Mouse (Mus musculus) layer of hippocampus, adult 2 months (tissue): ENCODE measurements at regions not wholly inside any gene's neighbourhood (a gene's known extent, or its start where the extent isn't known, plus 50 kb on each side); places are given as distances from the start of the nearest gene placed in this dataset.
A peak's percentile ranks its signal among the peaks of the same experiment; 100 is the strongest.

Experiments
- DNase-seq, 2 experiments: peaks; one replicate each; pipeline ENCODE4 v3.0.0; 2022; ENCODE audit warnings: low spot score in 2 of 2
- H3K27ac ChIP-seq: fragments of 200-600 bp; 2 replicates; pipeline ENCODE4 v1.8.1; 2022
- H3K4me3 ChIP-seq: fragments of 200-600 bp; 2 replicates; pipeline ENCODE4 v1.8.1; 2022; ENCODE audit warnings: mild to moderate bottlenecking
- CTCF ChIP-seq: fragments of 200-600 bp; conservative IDR thresholded peaks from 2 replicates; pipeline ENCODE4 v1.8.1; 2022; ENCODE audit warnings: antibody characterized with exemption, mild to moderate bottlenecking, moderate library complexity

GRCm38 (mm10) chr13:84685930-84686329 is 463.8 kb downstream of the Tmem161b start:
- no peak overlapping the region for H3K27ac ChIP-seq
- no peak for DNase-seq
- peak; percentile 68 for TF ChIP-seq CTCF
- no peak overlapping the region for H3K4me3 ChIP-seq

DNA sequence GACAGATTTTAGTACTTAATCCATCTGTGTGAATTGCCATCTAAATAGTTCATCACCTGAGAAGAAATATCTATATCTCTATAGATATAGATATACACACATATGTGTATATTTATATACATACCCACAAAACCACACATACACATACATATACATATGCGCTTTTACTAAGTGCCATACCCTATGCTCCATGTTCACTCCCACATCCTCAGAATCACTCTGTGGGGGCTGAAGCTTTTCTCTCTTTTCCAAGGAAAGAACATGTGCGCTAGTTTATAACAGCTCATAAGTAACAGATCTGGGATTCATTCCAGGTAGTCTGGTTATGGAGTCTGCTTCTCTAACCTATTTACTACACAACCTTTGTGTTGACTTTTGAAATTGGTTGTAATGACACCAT is 471.4 kb downstream of the Tmem161b start:
- H3K4me3 ChIP-seq: no peak overlapping the region
- no peak overlapping the region for H3K27ac ChIP-seq
- no peak for DNase-seq
- TF ChIP-seq CTCF: no peak

GRCm38 (mm10) chr13:84698472-84699080 is 476.5 kb downstream of the Tmem161b start:
- DNase-seq: no peak
- H3K4me3 ChIP-seq: no peak overlapping the region
- H3K27ac ChIP-seq: peak overlapping the region; percentile 82
- TF ChIP-seq CTCF: no peak

DNA sequence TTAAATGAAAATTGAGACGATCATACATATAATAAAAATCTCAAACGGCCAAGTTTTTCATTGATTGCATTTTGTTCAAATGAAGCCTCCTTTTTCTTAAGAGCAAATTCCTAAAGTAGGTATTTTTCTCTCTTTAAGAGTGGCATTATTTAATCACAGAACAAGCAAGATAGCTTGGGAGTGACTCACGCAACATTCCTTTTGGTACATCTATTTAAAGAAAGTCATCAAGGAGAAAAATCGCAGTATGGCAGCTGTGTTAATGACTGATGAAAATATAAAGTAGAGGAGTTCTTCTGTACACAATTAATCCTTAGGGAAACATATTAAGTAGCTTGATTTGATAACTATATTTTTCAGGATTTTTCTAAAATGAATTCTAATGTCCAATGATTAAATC is 448.0 kb upstream of the Ccnh start:
- Histone ChIP-seq H3K27ac (peak overlapping the region; percentile 36; the same call in 1 of the 2 replicates), H3K4me3 (no peak overlapping the region)
- TF ChIP-seq CTCF: no peak
- DNase-seq: no peak

- DNase-seq: no peak
- Histone ChIP-seq H3K27ac (peak overlapping the region; percentile 98), H3K4me3 (peak overlapping the region; percentile 22)
- no peak for TF ChIP-seq CTCF
Measured at GRCm38 (mm10) chr13:84748331-84748730, 440.9 kb upstream of the Ccnh start.

- Histone ChIP-seq H3K4me3 (peak overlapping the region; percentile 27; the same call in 1 of the 2 replicates), H3K27ac (peak overlapping the region; percentile 98)
- no peak for DNase-seq
- TF ChIP-seq CTCF: no peak
Measured at GRCm38 (mm10) chr13:84749214-84749613, 440.0 kb upstream of the Ccnh start.

GRCm38 (mm10) chr13:84750136-84750535 is 439.1 kb upstream of the Ccnh start:
- Histone ChIP-seq H3K4me3 (peak overlapping the region; percentile 16; the same call in 1 of the 2 replicates), H3K27ac (peak overlapping the region; percentile 98)
- DNase-seq: no peak
- TF ChIP-seq CTCF: no peak

DNA sequence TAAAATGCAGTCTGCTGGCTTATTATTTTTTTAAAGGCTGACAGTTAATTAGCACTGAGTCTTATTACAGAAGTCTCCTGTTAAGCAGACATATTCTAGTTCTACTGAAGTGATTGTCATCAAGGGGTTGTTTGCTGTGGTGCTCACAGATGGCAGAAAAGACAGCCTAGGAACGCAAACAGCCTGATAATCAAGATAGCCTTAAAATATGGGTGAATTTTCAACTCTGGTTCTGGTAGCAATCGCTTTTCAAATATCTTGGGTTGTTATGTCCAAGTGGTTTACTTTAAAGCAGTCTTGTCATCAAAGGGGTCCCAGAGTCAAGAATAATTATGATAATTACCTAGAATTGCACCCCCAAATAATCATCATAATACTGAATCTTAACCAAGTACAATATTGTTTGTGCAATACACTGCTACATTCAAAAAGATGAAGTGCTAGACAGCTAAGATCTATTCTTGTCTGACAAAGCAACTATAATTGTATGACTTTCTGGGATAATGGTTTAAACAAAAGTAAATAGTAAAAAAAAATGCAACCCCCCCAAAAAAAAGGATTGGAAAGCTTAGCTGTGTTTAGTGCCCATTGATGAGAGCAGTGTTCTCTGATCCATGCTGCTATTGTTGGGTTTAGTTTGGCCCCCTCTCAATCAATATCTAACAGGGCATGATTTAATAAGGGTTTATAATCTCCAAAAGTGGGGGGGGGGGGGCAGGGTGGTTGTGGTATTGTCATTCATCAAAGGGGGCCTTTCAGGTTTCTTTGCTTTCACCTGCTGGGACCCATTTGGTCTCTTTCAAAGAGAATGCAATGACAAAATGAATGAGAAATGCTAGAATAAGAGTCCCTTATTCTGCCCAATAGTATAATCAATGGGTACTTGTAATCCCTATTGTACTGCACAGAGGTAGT is 437.4 kb upstream of the Ccnh start:
- no peak for TF ChIP-seq CTCF
- Histone ChIP-seq H3K4me3 (peak overlapping the region; percentile 39; the same call in 1 of the 2 replicates), H3K27ac (peak overlapping the region; percentile 98)
- no peak for DNase-seq

- Histone ChIP-seq H3K27ac (peak overlapping the region; percentile 98), H3K4me3 (no peak overlapping the region)
- no peak for DNase-seq
- TF ChIP-seq CTCF: no peak
Measured at GRCm38 (mm10) chr13:84752491-84752820, 436.8 kb upstream of the Ccnh start.

- DNase-seq: no peak
- Histone ChIP-seq H3K4me3 (no peak overlapping the region), H3K27ac (peak overlapping the region; percentile 98)
- TF ChIP-seq CTCF: no peak
Measured at GRCm38 (mm10) chr13:84753751-84754500, 435.3 kb upstream of the Ccnh start.

DNA sequence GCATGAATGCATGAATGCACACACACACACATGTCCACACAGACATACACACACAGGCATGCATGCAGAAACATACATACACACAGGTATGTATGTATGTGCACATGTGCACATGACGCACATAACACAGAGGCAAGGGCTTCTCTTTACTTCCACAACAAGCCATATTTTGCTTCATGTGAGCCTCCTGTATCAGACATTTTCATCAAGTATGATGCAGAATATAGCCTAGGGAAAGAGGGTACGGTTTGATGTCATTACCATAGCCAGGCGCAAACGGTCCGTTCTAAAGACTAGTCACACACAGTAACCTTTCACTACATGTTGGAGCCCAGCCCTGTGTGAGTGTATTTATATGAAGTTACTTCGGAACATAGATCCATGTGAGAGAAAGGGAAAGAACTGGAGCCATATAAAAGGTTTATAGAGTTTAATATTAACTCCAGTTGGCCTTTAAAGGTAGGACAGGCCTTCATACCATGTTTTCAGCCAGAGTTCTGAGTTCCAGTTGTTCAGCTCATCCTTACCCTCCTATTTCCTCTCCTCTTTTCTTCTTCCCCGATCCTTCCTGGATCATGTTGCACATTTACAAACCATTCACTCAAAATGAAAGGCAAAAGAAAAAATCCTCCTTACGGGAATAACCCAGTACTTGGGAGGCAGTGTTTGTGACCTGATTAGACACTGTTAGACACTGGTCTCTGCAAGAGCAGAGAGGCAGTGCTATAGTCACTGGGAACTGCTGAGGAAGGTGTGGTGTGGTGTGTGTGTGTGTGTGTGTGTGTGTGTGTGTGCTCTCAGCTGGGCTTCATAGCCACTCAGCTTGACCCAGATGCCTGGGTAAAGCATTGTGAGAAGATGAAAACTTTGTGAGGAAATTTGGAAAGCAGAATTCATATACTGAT is 434.1 kb upstream of the Ccnh start:
- peak overlapping the region; percentile 98 for H3K27ac ChIP-seq
- DNase-seq: no peak
- no peak for TF ChIP-seq CTCF
- H3K4me3 ChIP-seq: peak overlapping the region; percentile 12; the same call in 1 of the 2 replicates

GRCm38 (mm10) chr13:84756796-84757335 is 432.3 kb upstream of the Ccnh start:
- peak overlapping the region; percentile 98 for H3K27ac ChIP-seq
- peak overlapping the region; percentile 29; the same call in 1 of the 2 replicates for H3K4me3 ChIP-seq
- TF ChIP-seq CTCF: no peak
- no peak for DNase-seq
